Mouse (Mus musculus) kidney, postnatal 36 days (tissue): ENCODE measurements at regions not wholly inside any gene's neighbourhood (a gene's known extent, or its start where the extent isn't known, plus 50 kb on each side); places are given as distances from the start of the nearest gene placed in this dataset.

Experiments used
- DNase-seq, 2 experiments: peaks; one replicate each; pipeline ENCODE4 v3.0.0; 2021 to 2022; ENCODE audit warnings: mixed read lengths in 2 of 2

- DNase-seq, result no peak
Observed at GRCm38 (mm10) chr1:78050231-78050630, 146.7 kb downstream of the Pax3 start.

GRCm38 (mm10) chr1:78032336-78032735, 164.6 kb downstream of the Pax3 start:
- DNase-seq, result no peak

- DNase-seq, result no peak
Observed at GRCm38 (mm10) chr1:78021766-78022165, 175.2 kb downstream of the Pax3 start.

GRCm38 (mm10) chr1:78021014-78021413, 175.9 kb downstream of the Pax3 start:
- no peak for DNase-seq

GRCm38 (mm10) chr1:78017949-78018617, 178.9 kb downstream of the Pax3 start:
- no peak for DNase-seq

GRCm38 (mm10) chr1:78016541-78017267, 180.2 kb downstream of the Pax3 start:
- no peak for DNase-seq

- DNase-seq, result no peak
Observed at GRCm38 (mm10) chr1:78015999-78016398, 180.9 kb downstream of the Pax3 start.

- no peak for DNase-seq
Observed at GRCm38 (mm10) chr1:78013396-78013795, 183.5 kb downstream of the Pax3 start.

GRCm38 (mm10) chr1:78008811-78009410, 188.0 kb downstream of the Pax3 start:
- peak; percentile 27 to 76 for DNase-seq

- no peak for DNase-seq
Observed at GRCm38 (mm10) chr1:78004376-78004775, 192.6 kb downstream of the Pax3 start.

GRCm38 (mm10) chr1:77998727-77999126, 198.2 kb downstream of the Pax3 start:
- no peak for DNase-seq

GRCm38 (mm10) chr1:77981528-77981927, 215.4 kb downstream of the Pax3 start:
- DNase-seq, result no peak

GRCm38 (mm10) chr1:77978696-77979095, 218.2 kb downstream of the Pax3 start:
- peak; percentile 39 to 70 for DNase-seq

GRCm38 (mm10) chr1:77975941-77976340, 221.0 kb downstream of the Pax3 start:
- no peak for DNase-seq

- DNase-seq, result peak; percentile 56 to 84
Observed at GRCm38 (mm10) chr1:77972301-77972717, 224.6 kb downstream of the Pax3 start.

- peak; percentile 81 to 85 for DNase-seq
Observed at GRCm38 (mm10) chr1:77964656-77965335, 232.1 kb downstream of the Pax3 start.

GRCm38 (mm10) chr1:77959309-77959708, 237.6 kb downstream of the Pax3 start:
- no peak for DNase-seq

- DNase-seq, result no peak
Observed at GRCm38 (mm10) chr1:77957156-77957767, 239.7 kb downstream of the Pax3 start.

- DNase-seq, result no peak
Observed at GRCm38 (mm10) chr1:77947894-77948293, 249.0 kb downstream of the Pax3 start.

GRCm38 (mm10) chr1:77944327-77944645, 252.6 kb downstream of the Pax3 start:
- DNase-seq, result no peak

GRCm38 (mm10) chr1:77943633-77944326, 253.2 kb downstream of the Pax3 start:
- no peak for DNase-seq

- peak; percentile 23 to 40 for DNase-seq
Observed at GRCm38 (mm10) chr1:77943101-77943500, 253.8 kb downstream of the Pax3 start.
